Mouse (Mus musculus): ENCODE measurements around the gene 5730480H06Rik. TPM values are rescaled to one million over a fixed set of nuclear protein-coding genes. Genes with fewer than 3 reads are reported as not detected.

Gene 5730480H06Rik
- total and polyA plus RNA-seq, 2 experiments, result 2.8 to 10.2 TPM

DNA sequence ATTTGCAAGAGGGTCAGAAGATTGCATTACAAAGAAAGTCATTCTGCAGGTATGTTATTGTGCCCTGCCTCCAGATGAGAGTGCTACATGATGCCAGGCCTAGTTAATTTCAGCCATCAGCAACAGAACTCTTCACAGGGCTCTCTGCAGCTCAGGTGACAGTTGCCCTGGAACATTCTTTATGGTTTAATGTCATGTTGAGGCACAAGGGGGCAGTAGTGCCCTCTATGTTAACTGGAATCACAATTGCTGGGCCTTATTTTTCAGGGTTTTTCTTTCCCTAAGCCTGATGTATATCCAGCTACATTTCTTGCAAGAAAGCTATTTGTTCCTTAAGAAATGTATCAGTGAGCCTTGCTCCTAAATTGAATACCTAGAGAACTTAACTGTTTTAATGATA lies 102.7 kb downstream of the 5730480H06Rik start:
- Histone ChIP-seq H3K9ac (ENCODE audit: low read depth, low read length) (no peak overlapping the region), H3K27me3 (ENCODE audit: control insufficient read depth, insufficient read depth, low read length) (no peaks in the 10 kb centered on the region), H3K4me1 (ENCODE audit: control insufficient read depth, insufficient read depth, low read length) (no peaks in the 10 kb centered on the region), H3K36me3 (ENCODE audit: control insufficient read depth, insufficient read depth, low read length) (no peaks in the 10 kb centered on the region), H3K79me2 (ENCODE audit: control insufficient read depth, insufficient read depth, low read length) (no peaks in the 10 kb centered on the region), H3K27ac (replicated peaks; ENCODE audit: insufficient read depth, low read depth, low read length) (no peak overlapping the region), H3K4me3 (ENCODE audit: insufficient read depth, low read depth, low read length) (no peak overlapping the region)
- TF ChIP-seq CTCF (IDR thresholded peaks at IDR 0.05; ENCODE audit: low read depth, low read length) (no peak), POLR2A (IDR thresholded peaks at IDR 0.05; ENCODE audit: extremely low read depth, insufficient read depth, low read length) (no peak)
- no peak for DNase-seq (ENCODE audit: extremely low read depth, low read depth, low spot score)

DNA sequence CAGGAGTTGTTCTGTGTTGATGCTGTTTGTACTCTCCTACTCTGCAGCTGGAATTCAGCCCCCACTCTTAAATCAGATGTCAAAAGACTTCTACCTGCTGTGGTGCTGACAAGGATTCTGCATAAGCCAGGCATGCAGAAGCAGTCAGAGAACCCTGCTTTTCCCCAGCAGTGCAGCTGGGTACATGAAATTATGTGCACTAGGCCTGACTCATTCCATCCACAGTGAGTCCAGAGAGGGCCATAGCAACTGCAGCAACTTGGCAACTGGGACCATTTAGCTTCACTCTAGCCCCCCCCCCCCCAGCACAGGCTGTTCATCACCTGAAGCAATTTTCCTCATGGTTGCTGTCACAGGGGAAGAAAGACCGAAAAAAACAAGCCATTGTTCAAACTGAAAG lies 121.1 kb downstream of the 5730480H06Rik start:
- Histone ChIP-seq H3K4me1 (ENCODE audit: control insufficient read depth, insufficient read depth, low read length) (no peaks in the 10 kb centered on the region), H3K79me2 (ENCODE audit: control insufficient read depth, insufficient read depth, low read length) (no peaks in the 10 kb centered on the region), H3K27ac (replicated peaks; ENCODE audit: insufficient read depth, low read depth, low read length) (no peak overlapping the region), H3K27me3 (ENCODE audit: control insufficient read depth, insufficient read depth, low read length) (no peaks in the 10 kb centered on the region), H3K4me3 (ENCODE audit: insufficient read depth, low read depth, low read length) (no peak overlapping the region), H3K36me3 (ENCODE audit: control insufficient read depth, insufficient read depth, low read length) (no peaks in the 10 kb centered on the region), H3K9ac (ENCODE audit: low read depth, low read length) (no peak overlapping the region)
- WGBS, result 52% methylated on average over 1 of the region's 1 CpGs
- no peak for DNase-seq (ENCODE audit: extremely low read depth, low read depth, low spot score)
- TF ChIP-seq CTCF (IDR thresholded peaks at IDR 0.05; ENCODE audit: low read depth, low read length), result no peak
- no peak for TF ChIP-seq POLR2A (IDR thresholded peaks at IDR 0.05; ENCODE audit: extremely low read depth, insufficient read depth, low read length)

GRCm38 (mm10) chr5:48460221-48460620 lies 132.5 kb downstream of the 5730480H06Rik start:
- Histone ChIP-seq H3K4me1 (ENCODE audit: control insufficient read depth, insufficient read depth, low read length) (no peaks in the 10 kb centered on the region), H3K9ac (ENCODE audit: low read depth, low read length) (no peak overlapping the region), H3K27me3 (ENCODE audit: control insufficient read depth, insufficient read depth, low read length) (no peaks in the 10 kb centered on the region), H3K4me3 (ENCODE audit: insufficient read depth, low read depth, low read length) (no peak overlapping the region), H3K79me2 (ENCODE audit: control insufficient read depth, insufficient read depth, low read length) (no peaks in the 10 kb centered on the region), H3K36me3 (ENCODE audit: control insufficient read depth, insufficient read depth, low read length) (no peaks in the 10 kb centered on the region), H3K27ac (replicated peaks; ENCODE audit: insufficient read depth, low read depth, low read length) (no peak overlapping the region)
- TF ChIP-seq CTCF (IDR thresholded peaks at IDR 0.05; ENCODE audit: low read depth, low read length) (no peak), POLR2A (IDR thresholded peaks at IDR 0.05; ENCODE audit: extremely low read depth, insufficient read depth, low read length) (no peak)
- DNase-seq (ENCODE audit: extremely low read depth, low read depth, low spot score), result no peak
- WGBS, result 62% methylated on average over 2 of the region's 2 CpGs
